Mouse (Mus musculus) spleen, postnatal 4 days (tissue): ENCODE data around the gene Eif3f.

Experiments
- DNase-seq, 2 experiments: peaks; one replicate each; pipeline ENCODE4 v3.0.0; 2022; ENCODE audit warnings: low spot score in 2 of 2

The Eif3f gene

DNA sequence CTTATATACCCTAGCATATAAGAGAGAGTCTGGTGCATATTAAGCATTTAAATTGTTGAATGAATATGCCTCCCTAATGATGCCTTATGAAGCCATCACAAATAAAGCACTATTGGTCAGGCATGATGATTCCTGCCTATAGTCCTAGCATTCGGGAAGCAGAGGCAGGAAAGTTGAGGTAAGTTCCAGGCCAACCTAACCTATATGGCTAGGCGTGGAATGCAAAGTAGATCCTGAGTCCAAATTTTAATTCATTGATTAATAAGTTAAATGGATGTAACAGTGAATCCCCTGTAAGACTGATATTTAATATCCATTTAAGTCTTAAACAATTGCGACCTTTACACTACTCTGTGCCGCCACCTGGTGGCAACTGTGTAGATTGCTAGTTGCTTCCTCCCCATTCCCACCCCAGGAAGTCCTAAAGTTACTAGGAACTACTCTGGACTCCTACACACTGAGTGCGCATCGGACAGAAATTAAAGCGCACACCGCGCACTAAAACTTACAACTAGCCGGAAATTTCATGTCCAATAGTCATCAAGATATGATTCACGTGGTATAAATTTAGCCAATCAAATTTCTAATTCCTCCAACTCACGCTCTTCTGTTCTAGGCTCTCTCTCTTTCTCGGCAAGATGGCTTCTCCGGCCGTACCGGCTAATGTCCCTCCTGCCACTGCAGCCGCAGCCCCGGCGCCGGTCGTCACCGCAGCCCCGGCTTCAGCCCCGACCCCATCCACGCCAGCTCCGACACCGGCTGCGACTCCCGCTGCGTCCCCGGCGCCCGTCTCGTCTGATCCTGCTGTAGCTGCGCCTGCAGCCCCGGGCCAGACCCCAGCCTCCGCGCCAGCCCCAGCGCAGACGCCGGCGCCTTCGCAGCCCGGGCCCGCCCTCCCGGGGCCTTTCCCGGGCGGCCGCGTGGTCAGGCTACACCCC is at the start of gene Eif3f:
Gene Eif3f, plus strand, starts transcription at position 624 of the 938 bp plus-strand sequence.
- peak; percentile 89 to 94 for DNase-seq

DNA sequence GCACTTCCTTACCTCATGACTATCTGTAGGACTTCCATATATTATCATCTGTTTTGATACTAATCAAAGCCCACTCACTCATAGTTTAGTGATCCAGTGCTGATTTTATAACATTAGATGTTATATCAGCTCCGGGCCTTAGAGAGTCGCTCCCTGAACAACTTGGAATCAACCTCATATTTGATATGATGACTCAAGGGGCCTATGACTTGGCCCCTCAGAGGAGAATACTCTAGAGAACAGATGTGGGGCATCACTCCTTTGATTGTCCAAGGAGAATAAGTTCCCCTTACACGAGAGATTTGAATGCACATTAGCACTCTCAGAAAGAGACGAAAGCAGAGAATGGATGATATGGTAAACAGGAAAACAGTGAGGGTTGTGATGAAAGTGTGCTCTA is 49.3 kb upstream of the Eif3f start, which contains the start of gene Olfr518:
Gene Olfr518, minus strand, starts transcription at position 101 of the 400 bp plus-strand sequence.
- DNase-seq = no peak

DNA sequence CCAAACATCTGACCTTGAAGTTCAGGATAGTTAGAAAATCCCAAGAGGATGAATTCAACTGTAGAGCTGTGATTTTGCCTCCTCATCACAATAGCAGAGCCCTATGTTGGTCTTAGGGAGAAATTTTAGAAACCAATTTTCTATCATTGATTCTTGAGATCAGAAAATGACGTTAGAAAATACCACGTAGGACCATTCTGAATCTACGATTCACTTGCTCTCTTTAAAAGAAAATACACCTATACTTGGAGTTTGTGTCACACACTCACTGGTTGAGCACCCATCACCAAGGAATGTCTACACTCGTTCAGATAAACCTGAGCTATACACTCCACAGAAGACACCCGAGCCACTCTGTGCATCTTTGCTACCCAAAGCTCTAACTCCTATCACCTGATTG is 39.9 kb upstream of the Eif3f start, which contains the start of gene Olfr519:
Gene Olfr519, minus strand, starts transcription at position 101 of the 400 bp plus-strand sequence.
- no peak for DNase-seq

DNA sequence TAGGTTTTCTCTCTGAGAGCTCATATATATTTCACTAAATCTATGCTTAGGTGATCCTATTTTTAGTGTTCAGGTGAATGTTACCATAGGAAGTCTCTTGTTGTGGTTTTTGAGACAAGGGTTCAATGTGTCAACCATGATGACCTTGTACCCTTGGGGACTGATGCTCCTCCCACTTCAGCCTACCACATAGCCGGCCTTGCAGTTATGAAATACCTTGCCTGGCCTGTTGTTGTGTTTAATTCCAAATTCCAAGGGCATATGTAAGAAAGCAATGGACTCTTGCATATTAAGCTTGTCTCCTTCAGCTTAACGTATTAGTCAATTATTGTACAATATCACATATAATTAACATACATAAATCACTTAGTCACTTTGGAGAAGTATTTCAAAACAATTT is 30.2 kb upstream of the Eif3f start:
- no peak for DNase-seq

DNA sequence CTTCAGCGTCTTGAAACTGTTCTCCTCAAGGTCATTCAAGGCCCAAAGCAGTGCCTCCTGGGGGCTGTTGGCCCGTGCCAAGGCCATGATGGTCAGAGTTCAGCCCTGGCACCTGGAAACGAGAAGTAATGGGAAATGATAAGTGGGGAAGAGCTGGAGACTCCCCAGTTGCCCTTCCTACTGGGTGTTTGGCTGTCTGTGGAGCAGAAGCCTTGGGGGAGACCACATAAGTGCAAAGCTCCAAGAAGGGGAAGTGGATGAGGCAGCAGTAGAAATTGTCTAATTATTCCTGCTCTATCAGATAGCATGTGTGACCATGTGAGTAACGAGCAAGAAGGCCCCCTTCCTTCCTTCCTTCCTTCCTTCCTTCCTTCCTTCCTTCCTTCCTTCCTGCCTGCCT is 7.2 kb upstream of the Eif3f start:
- DNase-seq = peak in 1 of 2 experiments; percentile 53

DNA sequence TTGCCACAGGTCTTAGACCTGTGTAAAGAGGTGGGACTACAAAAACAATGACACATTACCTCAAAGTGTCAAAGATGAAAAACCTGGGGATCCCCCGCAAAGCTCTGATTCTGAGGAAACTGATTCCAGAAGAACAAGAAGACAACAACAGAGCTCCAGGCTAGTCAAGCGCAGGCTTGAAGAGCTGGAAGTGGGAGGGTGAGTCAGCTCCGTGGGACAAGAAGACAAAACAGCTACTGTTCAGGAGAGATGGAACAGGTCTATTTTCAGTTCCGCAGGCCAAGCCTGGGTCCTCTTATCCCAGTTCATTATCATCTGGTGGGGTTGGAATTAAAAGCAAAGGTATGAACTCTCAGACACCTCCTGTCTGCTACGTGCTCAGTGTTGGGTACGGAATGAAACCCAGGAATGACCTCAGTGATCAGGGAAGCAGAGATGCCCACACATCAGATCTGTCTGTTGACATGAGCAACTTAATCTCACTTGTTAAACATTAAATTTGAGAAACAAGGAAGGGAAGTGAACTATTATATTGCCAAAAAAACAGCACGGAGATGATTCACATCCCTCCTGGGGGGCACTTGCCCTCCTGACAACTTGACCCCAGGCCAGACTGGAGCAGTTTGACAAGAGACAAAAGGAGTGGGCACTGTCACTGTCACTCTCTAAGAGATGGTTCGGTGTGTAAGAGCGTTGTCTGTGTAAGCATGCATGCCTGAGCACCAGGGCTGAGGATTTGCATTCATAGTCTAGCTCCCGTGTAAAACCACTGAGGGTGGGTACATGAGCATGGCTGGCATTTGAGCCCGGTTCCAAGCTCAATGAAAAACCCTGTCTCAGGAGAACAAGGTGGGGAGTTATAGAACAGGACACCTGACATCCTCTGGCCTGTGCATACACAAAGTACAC is 5.7 kb upstream of the Eif3f start:
- DNase-seq = peak in 1 of 2 experiments; percentile 33

DNA sequence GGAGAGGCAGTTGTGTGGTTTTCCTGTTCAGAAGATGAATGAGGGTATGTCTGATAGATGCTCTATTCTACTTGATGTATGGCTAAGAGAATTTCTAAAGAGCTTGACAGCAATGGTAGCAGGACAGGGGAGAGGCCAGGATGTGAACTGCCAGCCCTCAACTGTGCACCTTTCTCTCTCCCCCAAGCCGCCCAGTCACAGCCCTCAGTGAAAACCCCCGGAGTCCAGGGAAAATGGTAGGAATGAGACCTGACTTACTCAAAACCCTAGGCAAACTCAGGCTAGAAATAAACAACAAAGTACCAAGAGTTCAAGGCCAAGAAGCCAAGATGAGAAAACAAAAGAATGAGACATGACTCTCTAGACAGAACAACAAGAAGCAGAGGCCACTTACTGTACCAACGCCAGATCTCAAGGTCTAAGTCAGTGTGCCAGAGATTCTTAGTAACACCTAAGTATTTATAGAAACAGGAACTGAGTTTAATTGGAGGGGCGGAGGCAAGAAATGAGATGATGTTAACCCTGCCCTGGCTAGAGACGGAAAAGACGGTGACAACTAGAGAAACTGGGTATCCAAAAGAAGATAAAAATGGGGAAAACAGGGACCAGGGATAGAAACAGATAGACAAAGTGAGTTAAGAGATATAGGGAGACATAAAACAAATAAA is 4.4 kb upstream of the Eif3f start, which contains the start of gene Nlrp10:
Gene Nlrp10, minus strand, starts transcription at position 453 of the 668 bp plus-strand sequence.
- DNase-seq = peak in 1 of 2 experiments; percentile 54

DNA sequence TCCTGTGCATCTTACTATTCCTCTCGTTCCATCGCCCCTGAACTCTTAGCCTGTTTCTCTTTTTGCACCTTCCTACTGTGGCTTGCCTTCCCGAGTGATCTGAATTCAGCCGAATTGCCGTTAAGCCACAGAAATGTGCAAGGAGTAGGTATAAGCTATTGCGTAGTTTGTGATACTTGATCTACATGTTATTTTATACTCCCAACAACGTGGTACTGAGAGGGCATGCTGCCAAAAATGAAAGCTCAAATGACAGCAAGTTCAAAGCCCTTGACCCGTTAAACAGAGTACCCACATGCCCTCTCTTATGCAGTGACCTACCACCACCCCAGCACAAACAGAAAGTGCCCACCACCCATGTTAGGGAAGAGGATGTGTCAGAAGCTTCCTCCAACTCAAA is 619 bp downstream of the Eif3f start:
- DNase-seq = no peak

DNA sequence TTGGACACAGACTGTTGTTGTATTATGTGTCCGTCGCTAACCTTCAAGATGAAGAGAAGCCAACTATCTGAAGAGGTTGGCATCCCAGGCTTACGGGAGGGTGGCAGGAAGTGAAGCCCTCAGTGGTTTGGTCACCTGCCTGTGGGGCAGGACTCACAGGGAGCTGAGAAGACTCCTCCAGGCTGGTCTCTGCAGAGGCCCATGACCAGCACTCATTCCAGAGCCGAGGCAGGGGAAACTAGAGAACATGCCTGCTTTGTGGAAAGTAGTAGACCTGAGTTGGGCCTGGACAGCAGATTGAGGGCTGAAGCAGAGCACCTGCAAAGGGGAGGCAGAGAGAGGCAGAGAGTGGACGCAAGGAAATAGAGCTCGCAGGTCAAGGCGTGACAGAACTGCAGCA is 1.2 kb downstream of the Eif3f start:
- DNase-seq = peak in 1 of 2 experiments; percentile 57

DNA sequence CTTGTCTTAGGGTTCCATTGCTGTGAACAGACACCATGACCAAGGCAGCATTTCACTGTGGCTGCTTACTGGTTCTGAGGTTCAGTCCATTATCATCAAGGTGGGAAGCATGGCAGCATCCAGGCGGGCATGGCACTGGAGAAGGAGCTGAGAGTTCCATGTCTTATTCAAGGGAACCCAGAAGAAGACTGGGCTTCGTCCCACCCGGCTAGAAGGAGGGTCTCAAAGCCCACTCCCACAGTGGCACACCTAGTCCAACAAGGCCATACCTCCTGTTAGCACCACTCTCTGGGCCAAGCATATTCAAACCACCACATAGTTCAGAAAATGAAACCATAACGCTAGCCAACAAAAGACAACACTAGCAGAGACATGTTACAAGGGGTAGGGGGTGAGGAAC is 2.4 kb downstream of the Eif3f start:
- DNase-seq = peak in 1 of 2 experiments; percentile 40

DNA sequence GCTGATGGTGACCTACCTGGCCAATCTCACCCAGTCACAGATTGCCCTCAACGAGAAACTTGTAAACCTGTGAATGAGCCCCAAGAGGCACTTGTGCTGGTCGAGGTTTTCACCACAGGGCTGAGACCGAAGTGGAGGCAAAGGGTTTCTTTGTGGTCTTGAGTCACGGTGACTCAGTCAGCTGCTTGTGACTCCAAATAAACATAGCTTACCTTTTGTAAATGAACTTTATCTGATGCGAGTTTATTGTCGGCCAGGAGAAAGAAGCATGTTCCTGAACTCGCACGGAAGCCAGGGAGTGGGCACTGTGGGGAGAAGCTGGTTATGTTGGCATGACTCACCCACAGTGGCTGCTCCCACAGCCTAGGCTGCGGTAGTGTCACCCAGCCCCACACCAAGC is 7.2 kb downstream of the Eif3f start:
- no peak for DNase-seq

DNA sequence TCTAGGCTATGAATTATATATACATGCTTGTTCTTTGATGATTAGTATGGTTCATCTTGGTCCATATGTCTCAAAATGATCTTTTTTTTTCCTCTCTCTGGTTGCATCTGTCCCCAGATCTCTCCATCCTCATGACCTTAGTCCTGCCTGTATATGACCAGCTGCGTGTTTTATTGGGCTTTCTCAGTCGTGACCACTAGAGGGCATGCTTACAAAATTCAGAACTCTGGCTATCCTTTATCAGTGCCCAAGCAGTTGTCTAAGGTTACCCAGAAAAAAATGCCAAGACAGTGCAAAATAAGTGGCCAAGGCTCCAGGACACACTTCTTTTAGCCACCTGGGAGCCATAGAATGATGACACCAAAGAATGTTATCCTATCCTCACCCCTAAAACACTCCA is 9.8 kb downstream of the Eif3f start:
- DNase-seq = no peak

DNA sequence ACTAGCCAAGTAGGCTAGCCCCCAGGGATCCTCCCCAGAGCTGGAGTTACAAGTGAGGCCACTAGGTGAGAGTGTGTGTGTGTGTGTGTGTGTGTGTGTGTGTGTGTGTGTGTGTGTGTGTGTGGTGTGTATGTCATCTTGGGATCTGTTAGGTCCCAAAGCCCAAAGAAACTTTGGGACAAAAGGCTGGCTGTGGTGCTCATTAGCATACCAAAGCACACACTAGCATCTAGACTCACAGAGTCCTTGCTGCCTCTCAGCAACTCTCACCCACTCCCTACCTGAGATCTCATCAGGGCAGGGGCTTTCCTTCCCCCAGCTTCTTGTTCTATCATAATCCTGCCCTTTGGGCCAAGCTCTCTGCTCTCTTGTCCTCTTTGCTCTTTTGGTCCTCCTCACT is 14.4 kb downstream of the Eif3f start:
- DNase-seq = no peak

DNA sequence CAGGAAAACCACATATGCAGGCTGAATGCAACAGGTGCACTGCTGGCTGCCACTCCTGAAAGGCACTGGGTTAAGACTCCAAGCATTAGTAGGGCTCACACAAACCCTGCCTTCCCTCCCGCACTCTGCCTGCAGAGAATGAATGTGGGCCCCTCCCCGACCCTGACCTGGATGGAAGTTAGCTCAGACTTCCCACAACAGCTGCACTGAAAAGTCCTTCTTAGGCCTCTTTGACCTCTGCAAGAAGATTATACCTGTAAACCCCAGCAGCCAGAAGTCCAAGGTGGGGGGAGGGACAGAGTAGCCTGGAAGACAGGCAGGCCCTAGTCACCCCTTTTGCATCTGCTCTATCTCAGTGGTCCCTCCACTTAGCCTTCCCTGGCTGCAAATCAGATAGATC is 15.1 kb downstream of the Eif3f start:
- no peak for DNase-seq

DNA sequence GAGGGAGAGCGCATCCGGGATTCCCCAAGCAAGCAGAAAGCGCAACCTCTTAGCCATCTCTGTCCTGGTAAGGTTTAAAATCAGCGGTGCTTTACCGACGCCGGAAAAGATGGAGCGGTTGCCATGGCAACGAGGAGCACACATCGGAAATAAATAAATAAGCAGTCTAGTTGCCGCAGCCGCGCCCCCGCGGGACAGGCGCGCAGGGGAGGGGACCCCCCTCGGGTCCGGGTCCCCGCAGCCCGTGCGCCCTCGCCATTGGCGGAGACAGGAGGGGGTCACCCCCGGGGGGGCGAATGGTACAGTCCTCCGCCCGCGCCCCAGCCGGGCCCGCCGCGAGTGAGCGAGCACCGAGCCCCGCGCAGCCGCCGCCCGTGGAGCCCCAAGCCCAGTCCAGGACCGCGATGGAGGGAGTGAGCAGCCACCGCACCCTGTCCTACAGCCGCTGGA is 16.1 kb downstream of the Eif3f start, which contains the start of gene Tub:
Gene Tub, plus strand, starts transcription at position 27 of the 450 bp plus-strand sequence.
- DNase-seq = no peak

DNA sequence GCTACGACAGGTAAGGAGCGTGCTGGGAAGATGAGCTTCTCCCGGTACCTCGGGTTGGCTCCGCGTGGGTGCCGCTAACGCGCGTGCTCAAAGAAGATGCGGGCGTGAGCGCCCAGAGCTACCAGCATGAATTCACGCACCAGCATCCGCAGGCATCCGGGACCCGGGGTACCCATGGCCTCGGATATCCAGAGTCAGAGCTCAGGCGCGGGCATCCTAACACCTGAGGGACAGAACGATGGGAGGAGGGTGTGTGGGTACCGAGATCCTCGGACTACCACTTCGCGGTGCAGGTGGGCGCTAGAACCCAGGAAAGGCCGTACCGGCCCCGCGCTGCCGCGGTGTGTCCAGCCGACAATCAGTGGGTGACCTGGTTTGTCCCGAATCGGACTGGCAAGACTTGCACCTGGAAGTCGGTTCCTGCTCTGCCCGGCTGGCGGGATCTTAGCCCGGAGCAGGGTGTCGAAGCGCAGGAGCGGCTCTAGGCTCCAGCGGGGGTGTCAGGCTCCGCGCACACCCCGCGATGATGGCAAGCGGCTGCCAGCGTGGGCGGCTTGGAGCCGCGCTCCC is 16.6 kb downstream of the Eif3f start:
- no peak for DNase-seq

DNA sequence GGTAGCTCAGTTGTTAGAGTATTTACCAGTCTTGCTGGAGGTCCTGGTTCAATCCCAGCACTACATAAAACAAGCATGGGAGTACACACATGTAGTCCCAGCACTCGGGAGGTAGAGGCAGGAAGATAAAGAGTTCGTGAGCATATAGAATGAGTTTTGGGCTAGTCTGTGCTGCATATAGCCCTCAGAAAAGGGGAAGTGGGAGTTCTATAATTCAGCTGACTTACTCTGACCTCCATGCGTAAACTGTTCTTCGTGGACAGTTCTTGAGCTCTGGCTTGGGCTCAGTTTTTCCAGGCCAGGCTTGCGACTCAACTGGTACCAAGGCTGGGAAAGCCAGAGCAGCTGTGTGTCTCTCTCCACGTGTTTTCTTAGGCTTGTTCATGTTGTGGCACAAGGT is 18.6 kb downstream of the Eif3f start:
- DNase-seq = no peak

DNA sequence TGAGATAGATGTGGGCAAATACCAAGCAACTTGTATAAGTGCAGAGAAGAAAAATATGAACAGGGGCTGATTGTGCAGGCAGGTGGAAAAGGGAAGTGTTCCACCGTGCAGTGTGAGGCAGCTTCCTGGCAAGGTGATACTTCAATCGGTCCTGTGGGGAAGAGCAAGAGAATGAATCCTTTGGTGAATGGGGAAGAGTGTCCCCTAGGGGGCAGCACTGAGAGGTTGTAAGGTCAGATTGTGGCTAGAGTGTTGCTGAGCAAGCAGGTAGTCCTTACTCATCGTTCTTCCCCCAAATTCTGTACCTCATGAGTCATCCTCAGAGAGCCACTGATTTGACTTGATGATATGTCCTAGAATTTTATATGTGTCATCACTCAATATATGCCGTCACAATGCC is 20.0 kb downstream of the Eif3f start:
- DNase-seq = peak; percentile 20 to 73

DNA sequence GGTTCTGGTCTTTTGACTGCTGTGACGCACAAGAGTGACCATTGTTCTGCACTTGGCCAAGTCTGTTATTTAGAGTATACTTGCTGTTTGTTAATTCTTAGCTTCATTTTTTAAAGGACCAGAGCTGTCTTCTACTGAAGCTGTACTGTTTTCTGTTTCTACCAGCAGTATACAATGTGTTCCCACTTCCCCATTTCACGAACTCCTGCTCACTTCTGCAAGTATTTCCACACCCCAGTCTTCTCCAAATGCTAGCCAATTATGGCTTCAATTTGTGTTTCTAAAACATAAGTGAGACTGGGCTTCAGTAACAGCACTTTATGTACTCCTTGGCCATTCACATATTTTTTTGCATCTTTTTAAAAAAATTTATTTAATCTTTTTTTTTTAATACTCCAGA is 23.5 kb downstream of the Eif3f start:
- no peak for DNase-seq

DNA sequence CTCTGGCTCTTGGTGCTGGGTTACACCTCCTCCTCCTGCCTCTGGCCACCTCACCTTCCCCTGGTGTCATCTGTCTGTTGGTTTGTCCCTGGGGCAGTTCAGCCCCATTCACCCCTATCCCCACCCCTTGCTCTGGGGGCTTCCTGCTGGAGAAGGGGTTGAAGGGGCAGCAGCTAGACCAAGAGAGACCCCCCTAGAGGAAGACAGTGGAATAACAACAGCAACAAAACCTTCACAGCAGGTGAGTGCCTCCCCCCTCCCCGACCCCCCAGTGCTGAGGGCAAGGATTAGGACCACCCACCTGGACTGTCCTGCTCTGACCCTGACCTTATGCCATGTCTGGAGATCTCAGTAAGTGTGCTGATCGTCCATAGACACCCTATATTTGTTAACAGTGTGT is 31.8 kb downstream of the Eif3f start:
- no peak for DNase-seq

DNA sequence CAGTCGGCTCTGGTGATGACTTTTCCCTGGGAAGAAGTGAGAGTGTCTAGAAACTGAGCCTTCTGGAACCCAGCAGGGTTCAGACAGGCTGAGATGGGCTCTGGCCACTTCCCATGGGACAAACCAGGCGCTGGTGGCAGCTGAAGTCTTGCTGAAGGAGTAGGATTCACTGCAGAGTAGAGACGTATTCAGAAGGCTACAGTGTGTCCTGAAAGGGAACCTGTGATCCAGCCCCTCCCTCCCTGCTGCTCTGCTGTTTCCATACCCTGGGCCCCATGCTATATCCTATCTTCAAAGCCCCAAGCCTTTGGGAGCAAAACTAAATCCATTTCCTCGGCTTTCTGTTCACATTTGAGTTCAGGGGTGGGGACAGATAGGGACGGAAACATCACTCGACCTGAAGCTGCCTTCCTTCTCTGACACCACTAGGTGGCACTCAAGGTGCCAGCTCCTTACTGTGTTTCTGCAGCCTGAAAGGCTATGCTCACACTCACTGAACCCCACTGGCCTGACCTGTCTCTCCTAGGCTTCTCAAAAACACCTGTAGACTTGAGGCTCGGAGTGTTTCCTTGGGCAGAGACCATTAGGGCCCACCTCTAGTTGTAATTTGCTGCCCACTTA is 32.6 kb downstream of the Eif3f start:
- DNase-seq = no peak
